Mouse (Mus musculus) lung, postnatal 0 days (tissue): ENCODE measurements around the gene Srsf4.

Source experiments
- CTCF ChIP-seq: IDR thresholded peaks from 2 replicates; pipeline ENCODE4 v1.5.1; 2016; ENCODE audit warnings: antibody characterized with exemption, mild to moderate bottlenecking
- EP300 ChIP-seq: IDR thresholded peaks from 2 replicates; pipeline ENCODE4 v1.6.1; 2016; ENCODE audit warnings: antibody characterized with exemption, mild to moderate bottlenecking, control low read depth

- no peak for TF ChIP-seq CTCF
- TF ChIP-seq EP300 = peak; percentile 52; the same call in 1 of the 2 replicates
These were observed 23.3 kb upstream of the Srsf4 start for GRCm38 (mm10) chr4:131849986-131850638.
